Mouse (Mus musculus): Measurements from ENCODE around the gene Minos1. TPM values are rescaled to one million over a fixed set of nuclear protein-coding genes. Genes with fewer than 3 reads are reported as not detected.
A peak's percentile ranks its signal among the peaks of the same experiment; 100 is the strongest.

Gene Minos1
- polyA plus RNA-seq, 1 experiment from 2014 or later = 474 TPM

GRCm38 (mm10) chr4:139074060-139074459 lies 56.9 kb downstream of the Minos1 start:
- Histone ChIP-seq H3K9me3 (ENCODE audit: low read length) (no peaks in the 10 kb centered on the region), H3K4me3 (ENCODE audit: low read depth, low read length) (no peak overlapping the region; the same call in 1 of the 2 replicates), H3K36me3 (ENCODE audit: insufficient read depth, low read length) (no peaks in the 10 kb centered on the region), H3K27ac (ENCODE audit: low read length) (no peak overlapping the region), H3K27me3 (replicated peaks; ENCODE audit: insufficient read depth, low read length) (peaks cover 31% of the 10 kb centered on the region), H3K9ac (replicated peaks; ENCODE audit: low read depth) (no peak overlapping the region), H3K4me1 (ENCODE audit: insufficient read depth, low read depth, low read length) (no peaks in the 10 kb centered on the region; the same call in 1 of the 2 replicates), H3K4me2 (replicated peaks; ENCODE audit: low read depth, low read length) (peak overlapping the region; percentile 75; the same call in 1 of the 2 replicates)
- TF ChIP-seq CTCF (IDR thresholded peaks at IDR 0.05) = peak; percentile 4; the same call in 1 of the 2 replicates
- no peak for TF ChIP-seq EP300 (IDR thresholded peaks at IDR 0.05)
- 22% methylated on average over 28 of the region's 29 CpGs for WGBS
- ATAC-seq (no peak), DNase-seq (ENCODE audit: low spot score) (no peak)

- TF ChIP-seq EP300 (IDR thresholded peaks at IDR 0.05) (no peak), CTCF (IDR thresholded peaks at IDR 0.05) (no peak)
- Histone ChIP-seq H3K4me3 (ENCODE audit: low read depth, low read length) (no peak overlapping the region), H3K4me2 (replicated peaks; ENCODE audit: low read depth, low read length) (no peak overlapping the region), H3K4me1 (ENCODE audit: insufficient read depth, low read depth, low read length) (no peaks in the 10 kb centered on the region), H3K9ac (replicated peaks; ENCODE audit: low read depth) (no peak overlapping the region), H3K27me3 (replicated peaks; ENCODE audit: insufficient read depth, low read length) (peaks cover 3% of the 10 kb centered on the region; the same call in 1 of the 2 replicates), H3K27ac (ENCODE audit: low read length) (no peak overlapping the region), H3K36me3 (ENCODE audit: insufficient read depth, low read length) (no peaks in the 10 kb centered on the region), H3K9me3 (ENCODE audit: low read length) (no peaks in the 10 kb centered on the region)
- no peak for ATAC-seq
- DNase-seq (ENCODE audit: low spot score) = no peak
- WGBS = 38% methylated on average over 4 of the region's 4 CpGs
Measured at GRCm38 (mm10) chr4:139068287-139068686, 62.6 kb downstream of the Minos1 start.

GRCm38 (mm10) chr4:139064831-139065230 lies 66.1 kb downstream of the Minos1 start:
- H3K27me3 ChIP-seq (replicated peaks; ENCODE audit: insufficient read depth, low read length) = no peaks in the 10 kb centered on the region

GRCm38 (mm10) chr4:139059569-139059968 lies 71.3 kb downstream of the Minos1 start:
- Histone ChIP-seq H3K27me3 (replicated peaks; ENCODE audit: insufficient read depth, low read length) (no peaks in the 10 kb centered on the region), H3K27ac (ENCODE audit: low read length) (no peak overlapping the region), H3K4me1 (ENCODE audit: insufficient read depth, low read depth, low read length) (no peaks in the 10 kb centered on the region), H3K9me3 (ENCODE audit: low read length) (no peaks in the 10 kb centered on the region), H3K4me3 (ENCODE audit: low read depth, low read length) (no peak overlapping the region), H3K36me3 (ENCODE audit: insufficient read depth, low read length) (no peaks in the 10 kb centered on the region), H3K9ac (replicated peaks; ENCODE audit: low read depth) (no peak overlapping the region), H3K4me2 (replicated peaks; ENCODE audit: low read depth, low read length) (no peak overlapping the region)
- TF ChIP-seq EP300 (IDR thresholded peaks at IDR 0.05) = no peak
- TF ChIP-seq CTCF (IDR thresholded peaks at IDR 0.05) = no peak
- peak; percentile 70 for DNase-seq (ENCODE audit: low spot score)
- 4% methylated on average over 7 of the region's 7 CpGs for WGBS
- ATAC-seq = no peak

More at GRCm38 (mm10) chr4:139064831-139065230, 66.1 kb downstream of the Minos1 start:
- 80% methylated on average over 5 of the region's 5 CpGs for WGBS
- no peak for TF ChIP-seq CTCF (IDR thresholded peaks at IDR 0.05)
- DNase-seq (ENCODE audit: low spot score) = no peak
- H3K36me3 ChIP-seq (ENCODE audit: insufficient read depth, low read length) = no peaks in the 10 kb centered on the region
- no peak overlapping the region for H3K4me3 ChIP-seq (ENCODE audit: low read depth, low read length)
- ATAC-seq = no peak
- H3K4me2 ChIP-seq (replicated peaks; ENCODE audit: low read depth, low read length) = no peak overlapping the region
- H3K27ac ChIP-seq (ENCODE audit: low read length) = no peak overlapping the region
- H3K9ac ChIP-seq (replicated peaks; ENCODE audit: low read depth) = no peak overlapping the region
- no peaks in the 10 kb centered on the region for H3K4me1 ChIP-seq (ENCODE audit: insufficient read depth, low read depth, low read length)
- H3K9me3 ChIP-seq (ENCODE audit: low read length) = no peaks in the 10 kb centered on the region

GRCm38 (mm10) chr4:139058029-139058428 lies 72.9 kb downstream of the Minos1 start:
- no peak overlapping the region for H3K27ac ChIP-seq (ENCODE audit: low read length)
- no peaks in the 10 kb centered on the region for H3K36me3 ChIP-seq (ENCODE audit: insufficient read depth, low read length)
- DNase-seq (ENCODE audit: low spot score) = no peak
- H3K27me3 ChIP-seq (replicated peaks; ENCODE audit: insufficient read depth, low read length) = no peaks in the 10 kb centered on the region
- H3K9ac ChIP-seq (replicated peaks; ENCODE audit: low read depth) = no peak overlapping the region
- no peak overlapping the region for H3K4me3 ChIP-seq (ENCODE audit: low read depth, low read length)
- H3K4me1 ChIP-seq (ENCODE audit: insufficient read depth, low read depth, low read length) = no peaks in the 10 kb centered on the region
- TF ChIP-seq EP300 (IDR thresholded peaks at IDR 0.05) (no peak), CTCF (IDR thresholded peaks at IDR 0.05) (no peak)
- no peaks in the 10 kb centered on the region for H3K9me3 ChIP-seq (ENCODE audit: low read length)
- ATAC-seq = no peak
- no peak overlapping the region for H3K4me2 ChIP-seq (replicated peaks; ENCODE audit: low read depth, low read length)
- WGBS = 81% methylated on average over 5 of the region's 5 CpGs

- Histone ChIP-seq H3K4me1 (ENCODE audit: insufficient read depth, low read depth, low read length) (no peaks in the 10 kb centered on the region), H3K9me3 (ENCODE audit: low read length) (no peaks in the 10 kb centered on the region), H3K27me3 (replicated peaks; ENCODE audit: insufficient read depth, low read length) (no peaks in the 10 kb centered on the region), H3K27ac (ENCODE audit: low read length) (no peak overlapping the region), H3K9ac (replicated peaks; ENCODE audit: low read depth) (no peak overlapping the region), H3K4me3 (ENCODE audit: low read depth, low read length) (no peak overlapping the region), H3K4me2 (replicated peaks; ENCODE audit: low read depth, low read length) (no peak overlapping the region), H3K36me3 (ENCODE audit: insufficient read depth, low read length) (no peaks in the 10 kb centered on the region)
- ATAC-seq (no peak), DNase-seq (ENCODE audit: low spot score) (no peak)
- TF ChIP-seq CTCF (IDR thresholded peaks at IDR 0.05) = no peak
- TF ChIP-seq EP300 (IDR thresholded peaks at IDR 0.05) = no peak
- 67% methylated on average over 5 of the region's 5 CpGs for WGBS
Measured at GRCm38 (mm10) chr4:139057291-139057690, 73.6 kb downstream of the Minos1 start.

GRCm38 (mm10) chr4:139055744-139056143 lies 75.2 kb downstream of the Minos1 start:
- Histone ChIP-seq H3K9ac (replicated peaks; ENCODE audit: low read depth) (no peak overlapping the region), H3K9me3 (ENCODE audit: low read length) (no peaks in the 10 kb centered on the region), H3K27ac (ENCODE audit: low read length) (no peak overlapping the region), H3K27me3 (replicated peaks; ENCODE audit: insufficient read depth, low read length) (no peaks in the 10 kb centered on the region), H3K4me1 (ENCODE audit: insufficient read depth, low read depth, low read length) (no peaks in the 10 kb centered on the region), H3K4me2 (replicated peaks; ENCODE audit: low read depth, low read length) (no peak overlapping the region), H3K4me3 (ENCODE audit: low read depth, low read length) (no peak overlapping the region), H3K36me3 (ENCODE audit: insufficient read depth, low read length) (no peaks in the 10 kb centered on the region)
- DNase-seq (ENCODE audit: low spot score) (no peak), ATAC-seq (no peak)
- WGBS = 65% methylated on average over 3 of the region's 3 CpGs
- TF ChIP-seq EP300 (IDR thresholded peaks at IDR 0.05) = no peak
- no peak for TF ChIP-seq CTCF (IDR thresholded peaks at IDR 0.05)
